ENCODE assay signal across 8 mouse cellular contexts in the genomic region with DNA sequence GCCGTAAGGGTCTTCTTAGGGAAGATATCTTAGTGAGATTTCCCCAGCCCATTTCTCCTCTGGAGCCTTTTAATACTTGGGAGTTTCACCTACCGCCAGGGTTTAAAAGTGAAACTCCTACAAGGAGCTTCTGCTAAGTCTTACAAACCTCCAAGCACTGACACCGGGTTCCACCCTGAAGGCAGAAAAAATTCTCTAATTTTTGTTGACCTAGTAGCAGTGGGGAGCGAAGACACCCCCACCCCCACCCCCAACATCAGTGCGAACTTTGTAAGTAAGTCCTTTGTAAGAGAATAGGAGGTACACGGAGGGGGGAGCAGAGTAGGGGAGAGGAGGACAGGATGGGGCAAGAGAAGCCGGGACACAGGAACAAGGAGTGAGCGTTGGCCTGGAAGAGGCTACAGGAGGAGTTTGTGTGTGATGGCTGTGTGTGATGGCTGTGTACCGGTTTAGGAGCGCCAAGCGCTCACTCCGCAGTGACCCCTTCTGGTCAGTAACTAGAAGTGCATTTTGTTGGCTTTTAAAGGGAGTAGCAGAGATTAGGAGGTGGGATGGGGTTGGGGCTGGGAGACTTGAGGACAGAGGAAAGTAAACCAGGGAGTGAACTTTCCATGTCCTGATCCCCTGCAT. TPM values are rescaled to one million over a fixed set of nuclear protein-coding genes. Genes with fewer than 3 reads are reported as not detected.
DNase-seq lines count a peak whose midpoint lies in the region; ATAC-seq and TF ChIP-seq lines count a peak whose summit lies in the region.

No protein-coding gene starts in this region.

- peak; percentile 27 to 69 for DNase-seq in adrenal gland, adult (ENCODE audit: inconsistent age in 2 of 2, low spot score in 1 of 2)
- DNase-seq in adrenal gland, postnatal 4 days (ENCODE audit: low spot score in 2 of 2) = no peak
- DNase-seq in testis, postnatal 10 days (ENCODE audit: low spot score) = no peak
- no peak for DNase-seq in natural killer cell, adult 2 months (ENCODE audit: low spot score in 2 of 2)

- TF ChIP-seq POLR2A in testis, adult 2 months (IDR thresholded peaks at IDR 0.05; ENCODE audit: control insufficient read depth, low read depth, low read length) = no peak

- no peak overlapping the region for H3K27ac ChIP-seq in testis, adult 2 months (ENCODE audit: control insufficient read depth, insufficient read depth, low read depth, low read length)
- H3K27ac ChIP-seq in forebrain, embryonic 13.5 days = peak overlapping the region; percentile 97
- no peak overlapping the region for H3K27ac ChIP-seq in intestine, embryonic 16.5 days (ENCODE audit: low read length)
- peak overlapping the region; percentile 96 for H3K27ac ChIP-seq in neural tube, embryonic 14.5 days (ENCODE audit: low read depth, low read length)

- WGBS in forebrain, embryonic 13.5 days = under 1% methylated on average over 12 of the region's 12 CpGs
- WGBS in intestine, embryonic 16.5 days = 3% methylated on average over 12 of the region's 12 CpGs
- WGBS in neural tube, embryonic 14.5 days = 2% methylated on average over 12 of the region's 12 CpGs

- H3K9ac ChIP-seq in forebrain, embryonic 13.5 days = peak overlapping the region; percentile 91
- no peak overlapping the region for H3K9ac ChIP-seq in intestine, embryonic 16.5 days (ENCODE audit: low read depth, low read length)
- H3K9ac ChIP-seq in neural tube, embryonic 14.5 days (replicated peaks; ENCODE audit: low read depth, low read length) = no peak overlapping the region

- H3K4me3 ChIP-seq in testis, adult 2 months (ENCODE audit: control insufficient read depth, low read depth, low read length) = no peak overlapping the region
- H3K4me3 ChIP-seq in forebrain, embryonic 13.5 days = peak overlapping the region; percentile 78
- H3K4me3 ChIP-seq in intestine, embryonic 16.5 days (ENCODE audit: low read length) = no peak overlapping the region
- peak overlapping the region; percentile 88 for H3K4me3 ChIP-seq in neural tube, embryonic 14.5 days (ENCODE audit: low read depth, low read length)

- TF ChIP-seq CTCF in testis, adult 2 months (IDR thresholded peaks at IDR 0.05; ENCODE audit: control insufficient read depth, insufficient read depth, insufficient replicate concordance, low read depth, low read length) = peak; percentile 82; the same call in 1 of the 2 replicates

- H3K36me3 ChIP-seq in testis, adult 2 months (ENCODE audit: control insufficient read depth, insufficient read depth, low read length) = no peaks in the 10 kb centered on the region
- H3K36me3 ChIP-seq in forebrain, embryonic 13.5 days (ENCODE audit: poor library complexity, severe bottlenecking) = no peaks in the 10 kb centered on the region
- no peaks in the 10 kb centered on the region for H3K36me3 ChIP-seq in intestine, embryonic 16.5 days (ENCODE audit: control insufficient read depth, insufficient read depth, low read length)
- no peaks in the 10 kb centered on the region for H3K36me3 ChIP-seq in neural tube, embryonic 14.5 days (ENCODE audit: control insufficient read depth, insufficient read depth, low read length)

- peaks cover 4% of the 10 kb centered on the region; the same call in 1 of the 2 replicates for H3K27me3 ChIP-seq in testis, adult 2 months (ENCODE audit: control insufficient read depth, insufficient read depth, low read length)
- no peaks in the 10 kb centered on the region for H3K27me3 ChIP-seq in forebrain, embryonic 13.5 days
- peaks cover 24% of the 10 kb centered on the region for H3K27me3 ChIP-seq in intestine, embryonic 16.5 days (replicated peaks; ENCODE audit: control insufficient read depth, insufficient read depth, low read length)
- no peaks in the 10 kb centered on the region for H3K27me3 ChIP-seq in neural tube, embryonic 14.5 days (ENCODE audit: control insufficient read depth, insufficient read depth, low read length)

- H3K9me3 ChIP-seq in forebrain, embryonic 13.5 days (replicated peaks) = no peaks in the 10 kb centered on the region
- no peaks in the 10 kb centered on the region for H3K9me3 ChIP-seq in intestine, embryonic 16.5 days (ENCODE audit: control insufficient read depth, low read length)
- H3K9me3 ChIP-seq in neural tube, embryonic 14.5 days (ENCODE audit: control insufficient read depth, low read length) = no peaks in the 10 kb centered on the region

- ATAC-seq in forebrain, embryonic 13.5 days = peak; percentile 63
- ATAC-seq in intestine, embryonic 16.5 days = no peak
- peak; percentile 65; the same call in 1 of the 2 replicates for ATAC-seq in neural tube, embryonic 14.5 days (ENCODE audit: low read depth)

- H3K4me2 ChIP-seq in forebrain, embryonic 13.5 days = peak overlapping the region; percentile 71
- 0 out of 2 replicates have a peak overlapping the region, but pooled peaks have one; percentile 12 for H3K4me2 ChIP-seq in intestine, embryonic 16.5 days (ENCODE audit: low read depth, low read length)
- peak overlapping the region; percentile 88 for H3K4me2 ChIP-seq in neural tube, embryonic 14.5 days (ENCODE audit: low read depth, low read length)

- H3K4me1 ChIP-seq in testis, adult 2 months (ENCODE audit: control insufficient read depth, insufficient read depth, low read length) = peaks cover 21% of the 10 kb centered on the region
- H3K4me1 ChIP-seq in forebrain, embryonic 13.5 days = peaks cover 38% of the 10 kb centered on the region
- no peaks in the 10 kb centered on the region for H3K4me1 ChIP-seq in intestine, embryonic 16.5 days (ENCODE audit: control insufficient read depth, insufficient read depth, low read length)
- peaks cover 4% of the 10 kb centered on the region; the same call in 1 of the 2 replicates for H3K4me1 ChIP-seq in neural tube, embryonic 14.5 days (ENCODE audit: control insufficient read depth, insufficient read depth, low read length)

RNA-seq across cellular contexts. Expression of gene Srrm4, which starts 1.3 kb away (rescaled TPM):
- 1 to 10 TPM; 4.9 to 5.2 TPM for total RNA-seq in adrenal gland, postnatal 4 days (2021)
- 0.54 and 1.0 TPM in 2 replicates for polyA plus RNA-seq in testis, adult 2 months (2012; rRNA removed)
- polyA plus RNA-seq in forebrain, embryonic 13.5 days (2015; fragmentation: Nextera tagmentation; extraction: Ambion mirVana) = 26.3 and 28.5 TPM in 2 replicates
- 1.4 and 1.5 TPM in 2 replicates for polyA plus RNA-seq in intestine, embryonic 16.5 days (2015; fragmentation: Nextera tagmentation; extraction: Ambion mirVana)
- polyA plus RNA-seq in neural tube, embryonic 14.5 days (2014; fragmentation: Nextera tagmentation; extraction: Ambion mirVana) = 20.8 and 22.9 TPM in 2 replicates

Comparison
In these comparisons a context has a peak if more than half of its experiments do, and no peak if none do; other contexts are left out.
1. DNase-seq: peak in adrenal gland, adult (2 of 2); none in adrenal gland, postnatal 4 days (0 of 2), testis, postnatal 10 days (single experiment) and natural killer cell, adult 2 months (0 of 2).
2. H3K27ac ChIP-seq: peak in forebrain, embryonic 13.5 days (single experiment) and neural tube, embryonic 14.5 days (single experiment); none in testis, adult 2 months (single experiment) and intestine, embryonic 16.5 days (single experiment).
3. H3K4me3 ChIP-seq: peak in forebrain, embryonic 13.5 days (single experiment) and neural tube, embryonic 14.5 days (single experiment); none in testis, adult 2 months (single experiment) and intestine, embryonic 16.5 days (single experiment).
4. H3K4me2 ChIP-seq: peak in every context shown above with its lines; median percentile 88 in neural tube, embryonic 14.5 days; 71 in forebrain, embryonic 13.5 days; 12 in intestine, embryonic 16.5 days.